Mouse (Mus musculus): ENCODE measurements around the gene Smc2. TPM values are rescaled to one million over a fixed set of nuclear protein-coding genes. Genes with fewer than 3 reads are reported as not detected.
"Not testable (repeated sequence)": the region's sequence is repeated elsewhere in the genome, so short reads cannot be mapped to it uniquely, and the experiment has no call there.

Gene Smc2
- polyA plus RNA-seq, 1 experiment = 75.9 TPM

- Histone ChIP-seq H3K27ac (ENCODE audit: control insufficient read depth, insufficient read depth, low read depth, low read length, poor library complexity) (no peak overlapping the region), H3K4me3 (replicated peaks; ENCODE audit: control insufficient read depth, low read depth, low read length) (no peak overlapping the region), H3K4me1 (ENCODE audit: control insufficient read depth, insufficient read depth, low read length) (no peaks in the 10 kb centered on the region)
- 85% methylated on average over 3 of the region's 3 CpGs for WGBS
- TF ChIP-seq CTCF (IDR thresholded peaks at IDR 0.05; ENCODE audit: control insufficient read depth, insufficient read depth, low read length) (no peak), POLR2A (IDR thresholded peaks at IDR 0.05; ENCODE audit: borderline replicate concordance, control insufficient read depth, low read depth, low read length) (no peak)
These were observed 34.4 kb downstream of the Smc2 start for GRCm38 (mm10) chr4:52473431-52473830.

GRCm38 (mm10) chr4:52487486-52487885 is 48.4 kb downstream of the Smc2 start:
- TF ChIP-seq POLR2A (IDR thresholded peaks at IDR 0.05; ENCODE audit: borderline replicate concordance, control insufficient read depth, low read depth, low read length) (no peak), CTCF (IDR thresholded peaks at IDR 0.05; ENCODE audit: control insufficient read depth, insufficient read depth, low read length) (no peak)
- Histone ChIP-seq H3K27ac (ENCODE audit: control insufficient read depth, insufficient read depth, low read depth, low read length, poor library complexity) (no peak overlapping the region), H3K4me3 (replicated peaks; ENCODE audit: control insufficient read depth, low read depth, low read length) (no peak overlapping the region), H3K4me1 (ENCODE audit: control insufficient read depth, insufficient read depth, low read length) (no peaks in the 10 kb centered on the region)
- WGBS = 94% methylated on average over 4 of the region's 4 CpGs

- H3K4me3 ChIP-seq (replicated peaks; ENCODE audit: control insufficient read depth, low read depth, low read length); H3K4me1 ChIP-seq (ENCODE audit: control insufficient read depth, insufficient read depth, low read length); H3K27ac ChIP-seq (ENCODE audit: control insufficient read depth, insufficient read depth, low read depth, low read length, poor library complexity): not testable (repeated sequence)
- WGBS = 89% methylated on average over 10 of the region's 10 CpGs
These were observed 58.1 kb downstream of the Smc2 start, which contains the start of gene Vma21-ps for GRCm38 (mm10) chr4:52497144-52497543. Vma21-ps (minus strand) TSS chr4:52497244.

GRCm38 (mm10) chr4:52517580-52517979 is 78.5 kb downstream of the Smc2 start:
- Histone ChIP-seq H3K4me1 (ENCODE audit: control insufficient read depth, insufficient read depth, low read length) (no peaks in the 10 kb centered on the region), H3K27ac (ENCODE audit: control insufficient read depth, insufficient read depth, low read depth, low read length, poor library complexity) (no peak overlapping the region), H3K4me3 (replicated peaks; ENCODE audit: control insufficient read depth, low read depth, low read length) (no peak overlapping the region)
- whole genome bisulfite sequencing = 25% methylated on average over 4 of the region's 4 CpGs
- TF ChIP-seq POLR2A (IDR thresholded peaks at IDR 0.05; ENCODE audit: borderline replicate concordance, control insufficient read depth, low read depth, low read length) (no peak), CTCF (IDR thresholded peaks at IDR 0.05; ENCODE audit: control insufficient read depth, insufficient read depth, low read length) (no peak)

GRCm38 (mm10) chr4:52519301-52519700 is 80.3 kb downstream of the Smc2 start:
- TF ChIP-seq POLR2A (IDR thresholded peaks at IDR 0.05; ENCODE audit: borderline replicate concordance, control insufficient read depth, low read depth, low read length) (no peak), CTCF (IDR thresholded peaks at IDR 0.05; ENCODE audit: control insufficient read depth, insufficient read depth, low read length) (no peak)
- no peak overlapping the region for H3K4me3 ChIP-seq (replicated peaks; ENCODE audit: control insufficient read depth, low read depth, low read length)
- H3K27ac ChIP-seq (ENCODE audit: control insufficient read depth, insufficient read depth, low read depth, low read length, poor library complexity) = no peak overlapping the region
- 77% methylated on average over 5 of the region's 5 CpGs for WGBS
- no peaks in the 10 kb centered on the region for H3K4me1 ChIP-seq (ENCODE audit: control insufficient read depth, insufficient read depth, low read length)

GRCm38 (mm10) chr4:52526464-52526863 is 87.4 kb downstream of the Smc2 start:
- no peaks in the 10 kb centered on the region for H3K4me1 ChIP-seq (ENCODE audit: control insufficient read depth, insufficient read depth, low read length)
- whole genome bisulfite sequencing = 72% methylated on average over 5 of the region's 5 CpGs
- TF ChIP-seq POLR2A (IDR thresholded peaks at IDR 0.05; ENCODE audit: borderline replicate concordance, control insufficient read depth, low read depth, low read length) (no peak), CTCF (IDR thresholded peaks at IDR 0.05; ENCODE audit: control insufficient read depth, insufficient read depth, low read length) (no peak)
- no peak overlapping the region for H3K27ac ChIP-seq (ENCODE audit: control insufficient read depth, insufficient read depth, low read depth, low read length, poor library complexity)
- no peak overlapping the region for H3K4me3 ChIP-seq (replicated peaks; ENCODE audit: control insufficient read depth, low read depth, low read length)

GRCm38 (mm10) chr4:52530636-52531035 is 91.6 kb downstream of the Smc2 start:
- H3K4me1 ChIP-seq (ENCODE audit: control insufficient read depth, insufficient read depth, low read length) = no peaks in the 10 kb centered on the region
- 59% methylated on average over 2 of the region's 2 CpGs for WGBS
- TF ChIP-seq CTCF (IDR thresholded peaks at IDR 0.05; ENCODE audit: control insufficient read depth, insufficient read depth, low read length) (no peak), POLR2A (IDR thresholded peaks at IDR 0.05; ENCODE audit: borderline replicate concordance, control insufficient read depth, low read depth, low read length) (no peak)
- H3K27ac ChIP-seq (ENCODE audit: control insufficient read depth, insufficient read depth, low read depth, low read length, poor library complexity) = no peak overlapping the region
- H3K4me3 ChIP-seq (replicated peaks; ENCODE audit: control insufficient read depth, low read depth, low read length) = no peak overlapping the region

Other genes starting within 250 kb of the Smc2 start
- gene Vma21-ps, start 58.0 kb downstream of the Smc2 start, polyA plus RNA-seq (2011; ENCODE audit: insufficient read depth, insufficient read length, low replicate concordance, missing spikeins) = not detected in 2 replicates
- not detected in 2 replicates for gene Toporsl, start 157.0 kb downstream of the Smc2 start, polyA plus RNA-seq (2011; ENCODE audit: insufficient read depth, insufficient read length, low replicate concordance, missing spikeins)